Mouse (Mus musculus): ENCODE data around the gene Smok3a. TPM values are rescaled to one million over a fixed set of nuclear protein-coding genes. Genes with fewer than 3 reads are reported as not detected.
"Not testable (repeated sequence)": the region's sequence is repeated elsewhere in the genome, so short reads cannot be mapped to it uniquely, and the experiment has no call there.

Gene Smok3a
- not detected in 2 replicates for total RNA-seq (2014; fragmentation: Nextera tagmentation)
- total RNA-seq (2017): 0.22 TPM in 1 of 2 replicates, not detected in the other
- polyA plus RNA-seq (2012): not detected in 2 replicates

GRCm38 (mm10) chr5:138020961-138021479 is at the start of gene Smok3a, which contains the start of gene Smok3b:
TSS of gene Smok3a (plus strand) at chr5:138021261.
TSS of gene Smok3b (plus strand) at chr5:138021429.
- H3K36me3 ChIP-seq (replicated peaks); H3K27me3 ChIP-seq (ENCODE audit: insufficient read depth, low read length); H3K4me3 ChIP-seq (ENCODE audit: low read depth, low read length); H3K4me1 ChIP-seq (ENCODE audit: insufficient read depth, low read depth, low read length); ATAC-seq (ENCODE audit: extremely low read depth, insufficient number of reproducible peaks, low FRiP score, poor library complexity, severe bottlenecking); DNase-seq (ENCODE audit: low spot score); H3K9me3 ChIP-seq (replicated peaks): not testable (repeated sequence)

- Histone ChIP-seq H3K36me3 (replicated peaks) (no peaks in the 10 kb centered on the region), H3K9me3 (replicated peaks) (no peaks in the 10 kb centered on the region), H3K4me3 (ENCODE audit: low read depth, low read length) (no peak overlapping the region), H3K4me1 (ENCODE audit: insufficient read depth, low read depth, low read length) (no peaks in the 10 kb centered on the region), H3K27me3 (ENCODE audit: insufficient read depth, low read length) (no peaks in the 10 kb centered on the region)
- DNase-seq (ENCODE audit: low spot score): no peak
- ATAC-seq (ENCODE audit: extremely low read depth, insufficient number of reproducible peaks, low FRiP score, poor library complexity, severe bottlenecking): no peak
- no peak for TF ChIP-seq GATA1 (IDR thresholded peaks at IDR 0.05; ENCODE audit: borderline replicate concordance, low read length)
- TF ChIP-seq POLR2AphosphoS5 (IDR thresholded peaks at IDR 0.05; ENCODE audit: insufficient replicate concordance, low read depth, low read length): no peak
- no peak for TF ChIP-seq GATA2 (IDR thresholded peaks at IDR 0.05; ENCODE audit: borderline replicate concordance, low read depth, low read length)
- no peak for TF ChIP-seq TAL1 (conservative IDR thresholded peaks at IDR 0.05; ENCODE audit: low read depth, low read length)
- no peak for TF ChIP-seq CTCF (IDR thresholded peaks at IDR 0.05; ENCODE audit: low read depth, low read length)
Observed at GRCm38 (mm10) chr5:137973161-137973560, 47.9 kb upstream of the Smok3a start.

- no peak overlapping the region for H3K4me3 ChIP-seq (ENCODE audit: low read depth, low read length)
- TF ChIP-seq GATA2 (IDR thresholded peaks at IDR 0.05; ENCODE audit: borderline replicate concordance, low read depth, low read length): no peak
- no peak for TF ChIP-seq TAL1 (conservative IDR thresholded peaks at IDR 0.05; ENCODE audit: low read depth, low read length)
- TF ChIP-seq GATA1 (IDR thresholded peaks at IDR 0.05; ENCODE audit: borderline replicate concordance, low read length): no peak
- TF ChIP-seq CTCF (IDR thresholded peaks at IDR 0.05; ENCODE audit: low read depth, low read length): no peak
- TF ChIP-seq POLR2AphosphoS5 (IDR thresholded peaks at IDR 0.05; ENCODE audit: insufficient replicate concordance, low read depth, low read length): no peak
- DNase-seq (ENCODE audit: low spot score) (no peak), ATAC-seq (ENCODE audit: extremely low read depth, insufficient number of reproducible peaks, low FRiP score, poor library complexity, severe bottlenecking) (no peak)
- H3K9me3 ChIP-seq (replicated peaks): no peaks in the 10 kb centered on the region
- no peaks in the 10 kb centered on the region for H3K36me3 ChIP-seq (replicated peaks)
- no peaks in the 10 kb centered on the region for H3K27me3 ChIP-seq (ENCODE audit: insufficient read depth, low read length)
- no peaks in the 10 kb centered on the region for H3K4me1 ChIP-seq (ENCODE audit: insufficient read depth, low read depth, low read length)
Observed at GRCm38 (mm10) chr5:137973738-137974137, 47.3 kb upstream of the Smok3a start.

GRCm38 (mm10) chr5:137974724-137975123 is 46.3 kb upstream of the Smok3a start:
- no peak overlapping the region for H3K4me3 ChIP-seq (ENCODE audit: low read depth, low read length)
- no peak for ATAC-seq (ENCODE audit: extremely low read depth, insufficient number of reproducible peaks, low FRiP score, poor library complexity, severe bottlenecking)
- H3K36me3 ChIP-seq (replicated peaks): no peaks in the 10 kb centered on the region
- H3K9me3 ChIP-seq (replicated peaks): no peaks in the 10 kb centered on the region
- no peak for DNase-seq (ENCODE audit: low spot score)
- H3K4me1 ChIP-seq (ENCODE audit: insufficient read depth, low read depth, low read length): no peaks in the 10 kb centered on the region
- TF ChIP-seq GATA1 (IDR thresholded peaks at IDR 0.05; ENCODE audit: borderline replicate concordance, low read length) (no peak), GATA2 (IDR thresholded peaks at IDR 0.05; ENCODE audit: borderline replicate concordance, low read depth, low read length) (no peak), CTCF (IDR thresholded peaks at IDR 0.05; ENCODE audit: low read depth, low read length) (no peak), POLR2AphosphoS5 (IDR thresholded peaks at IDR 0.05; ENCODE audit: insufficient replicate concordance, low read depth, low read length) (no peak), TAL1 (conservative IDR thresholded peaks at IDR 0.05; ENCODE audit: low read depth, low read length) (no peak)
- no peaks in the 10 kb centered on the region for H3K27me3 ChIP-seq (ENCODE audit: insufficient read depth, low read length)

GRCm38 (mm10) chr5:137975434-137975833 is 45.6 kb upstream of the Smok3a start:
- no peaks in the 10 kb centered on the region for H3K4me1 ChIP-seq (ENCODE audit: insufficient read depth, low read depth, low read length)
- H3K36me3 ChIP-seq (replicated peaks): no peaks in the 10 kb centered on the region
- TF ChIP-seq POLR2AphosphoS5 (IDR thresholded peaks at IDR 0.05; ENCODE audit: insufficient replicate concordance, low read depth, low read length) (no peak), CTCF (IDR thresholded peaks at IDR 0.05; ENCODE audit: low read depth, low read length) (no peak), TAL1 (conservative IDR thresholded peaks at IDR 0.05; ENCODE audit: low read depth, low read length) (no peak), GATA1 (IDR thresholded peaks at IDR 0.05; ENCODE audit: borderline replicate concordance, low read length) (no peak), GATA2 (IDR thresholded peaks at IDR 0.05; ENCODE audit: borderline replicate concordance, low read depth, low read length) (no peak)
- no peak for DNase-seq (ENCODE audit: low spot score)
- ATAC-seq (ENCODE audit: extremely low read depth, insufficient number of reproducible peaks, low FRiP score, poor library complexity, severe bottlenecking): no peak
- H3K4me3 ChIP-seq (ENCODE audit: low read depth, low read length): no peak overlapping the region
- H3K27me3 ChIP-seq (ENCODE audit: insufficient read depth, low read length): no peaks in the 10 kb centered on the region
- no peaks in the 10 kb centered on the region for H3K9me3 ChIP-seq (replicated peaks)

GRCm38 (mm10) chr5:137977291-137977690 is 43.8 kb upstream of the Smok3a start:
- no peak overlapping the region for H3K4me3 ChIP-seq (ENCODE audit: low read depth, low read length)
- DNase-seq (ENCODE audit: low spot score) (no peak), ATAC-seq (ENCODE audit: extremely low read depth, insufficient number of reproducible peaks, low FRiP score, poor library complexity, severe bottlenecking) (no peak)
- H3K4me1 ChIP-seq (ENCODE audit: insufficient read depth, low read depth, low read length): no peaks in the 10 kb centered on the region
- no peak for TF ChIP-seq TAL1 (conservative IDR thresholded peaks at IDR 0.05; ENCODE audit: low read depth, low read length)
- no peak for TF ChIP-seq POLR2AphosphoS5 (IDR thresholded peaks at IDR 0.05; ENCODE audit: insufficient replicate concordance, low read depth, low read length)
- TF ChIP-seq GATA2 (IDR thresholded peaks at IDR 0.05; ENCODE audit: borderline replicate concordance, low read depth, low read length): no peak
- no peak for TF ChIP-seq CTCF (IDR thresholded peaks at IDR 0.05; ENCODE audit: low read depth, low read length)
- no peak for TF ChIP-seq GATA1 (IDR thresholded peaks at IDR 0.05; ENCODE audit: borderline replicate concordance, low read length)
- no peaks in the 10 kb centered on the region for H3K36me3 ChIP-seq (replicated peaks)
- no peaks in the 10 kb centered on the region for H3K9me3 ChIP-seq (replicated peaks)
- H3K27me3 ChIP-seq (ENCODE audit: insufficient read depth, low read length): no peaks in the 10 kb centered on the region
